Mouse (Mus musculus) A20 (cell line): ENCODE measurements around the gene Ankrd63.

Experiments
- DNase-seq: peaks from one replicate; pipeline ENCODE4 v3.0.0-alpha.2; 2011; ENCODE audit warnings: low read depth, low spot score

The Ankrd63 gene

DNA sequence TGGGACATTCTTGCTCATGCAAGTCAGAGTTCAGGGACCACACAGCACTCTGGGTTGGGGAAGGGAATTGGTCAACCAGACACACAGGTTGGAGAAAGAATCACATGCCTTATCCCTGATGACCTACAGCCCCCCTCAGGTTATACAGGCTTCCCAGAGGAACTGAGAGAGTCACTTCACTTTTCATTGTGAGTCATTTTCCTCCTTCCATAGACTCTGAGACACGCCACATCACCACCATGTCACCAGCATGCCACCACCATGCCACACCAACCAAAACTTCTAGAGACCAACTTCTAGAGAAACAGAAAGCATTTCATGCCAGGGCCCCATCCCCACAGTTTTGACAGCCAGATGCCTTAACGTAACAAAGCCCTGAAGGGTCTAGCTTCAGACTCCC, 23.1 kb upstream of the Ankrd63 start:
- DNase-seq: no peak

DNA sequence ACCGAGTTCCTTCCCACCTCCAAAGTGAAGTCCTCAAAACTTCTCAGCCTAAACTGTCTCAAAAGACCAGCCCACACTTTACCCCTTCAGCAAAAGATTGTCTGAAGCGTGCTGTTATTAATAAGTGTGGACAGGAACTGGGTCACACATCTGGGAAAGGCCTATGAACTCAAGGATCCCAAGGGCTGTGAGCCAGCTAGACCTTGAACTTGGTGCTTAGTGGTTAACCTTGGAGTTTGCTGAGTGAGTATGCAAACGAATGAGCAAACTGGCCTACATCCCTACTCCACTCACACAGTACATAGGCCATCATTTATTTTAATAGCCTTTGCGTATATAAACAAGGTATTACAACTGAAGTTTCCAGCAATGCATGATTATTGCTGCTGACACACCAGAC, 21.7 kb upstream of the Ankrd63 start:
- DNase-seq: no peak

- DNase-seq: no peak
These were observed 20.1 kb upstream of the Ankrd63 start for GRCm38 (mm10) chr2:118723693-118724486.

GRCm38 (mm10) chr2:118716677-118717076, 12.9 kb upstream of the Ankrd63 start:
- DNase-seq: no peak

DNA sequence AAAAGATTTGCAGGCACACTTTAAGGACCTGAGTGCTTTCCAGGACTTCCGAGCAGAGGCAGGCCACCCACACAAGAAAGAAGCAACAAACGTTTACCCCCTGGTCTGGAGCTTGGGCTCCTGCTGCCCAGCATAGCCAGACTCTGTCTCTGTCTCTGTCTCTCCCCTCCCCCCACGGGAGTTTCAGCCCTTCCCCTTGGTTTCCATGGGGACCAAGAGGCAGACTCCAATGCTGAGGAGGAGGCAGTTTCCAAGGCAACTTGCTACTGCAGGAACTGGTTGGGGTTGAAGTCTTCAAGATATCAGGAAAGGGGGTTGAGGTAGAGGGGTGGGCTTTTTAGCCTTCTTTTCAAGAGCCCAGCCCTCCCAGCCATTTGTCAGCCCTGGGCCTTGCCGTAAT, 10.5 kb upstream of the Ankrd63 start:
- DNase-seq: no peak

DNA sequence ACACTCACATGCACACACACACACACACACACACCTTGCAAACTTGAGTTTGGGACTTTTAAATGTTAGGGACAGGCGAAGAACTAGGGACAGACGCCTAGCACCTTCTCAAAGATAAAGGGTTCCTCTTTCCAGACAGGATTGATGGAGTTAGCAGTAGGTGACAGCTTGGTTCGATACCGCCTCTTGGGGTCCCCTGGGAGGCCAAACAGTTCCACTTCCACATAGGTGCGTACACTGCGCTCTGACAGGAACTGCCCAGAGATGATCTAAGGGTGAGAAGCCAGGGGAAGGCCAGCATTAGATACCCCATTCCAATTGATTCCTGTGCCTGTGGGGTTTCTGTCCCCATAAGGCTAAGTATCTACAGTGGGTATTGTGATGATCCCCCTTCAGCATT, 9.9 kb upstream of the Ankrd63 start:
- peak; percentile 72 for DNase-seq

- no peak for DNase-seq
These were observed 7.3 kb upstream of the Ankrd63 start for GRCm38 (mm10) chr2:118711038-118711494.

DNA sequence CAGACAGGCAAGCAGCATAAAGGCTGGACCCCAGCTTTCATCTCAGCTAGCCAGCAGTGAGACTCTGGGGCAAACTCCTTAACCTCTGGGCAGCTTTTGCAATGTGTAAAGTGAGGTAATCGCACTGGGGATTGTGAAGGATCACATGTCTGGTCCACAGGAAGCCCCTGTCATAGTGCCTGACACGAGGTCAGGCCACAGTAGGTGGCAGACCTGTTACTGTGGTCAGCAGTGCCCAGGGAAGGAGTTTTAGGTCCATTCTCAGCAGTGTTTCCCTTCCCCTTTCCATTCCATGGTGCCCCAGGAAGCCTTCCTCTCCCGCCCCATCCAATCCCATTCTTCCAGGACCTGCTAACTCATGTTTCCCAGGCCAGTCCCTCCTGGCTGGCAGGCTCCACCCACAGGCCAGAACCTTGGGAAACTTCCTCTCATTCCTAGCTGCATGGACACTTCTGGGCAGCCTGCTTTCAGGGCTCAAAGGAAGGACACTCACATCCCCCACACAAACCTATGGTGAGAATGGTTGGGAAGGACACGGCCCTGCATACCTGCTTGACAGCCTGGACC, 6.0 kb upstream of the Ankrd63 start:
- no peak for DNase-seq

DNA sequence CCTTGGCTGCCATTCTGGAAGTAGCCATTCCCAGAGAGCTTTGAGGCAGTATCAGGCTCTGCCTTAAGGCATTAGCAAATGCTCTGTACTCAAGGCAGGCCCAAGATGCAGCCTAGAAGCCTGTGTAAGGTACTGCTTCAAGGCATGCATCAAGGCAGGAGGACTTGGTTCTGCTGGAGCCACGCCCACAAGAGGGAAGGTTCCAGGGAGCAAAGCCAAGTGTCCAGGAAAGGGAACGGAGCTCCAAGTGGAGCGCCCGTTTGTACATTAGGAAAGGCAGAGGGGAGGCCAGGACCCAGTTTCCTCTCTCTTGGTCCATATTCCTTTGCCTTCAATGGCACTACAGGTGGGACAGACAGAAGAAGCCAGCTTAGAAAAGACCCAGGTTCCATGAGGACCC, 4.7 kb upstream of the Ankrd63 start:
- no peak for DNase-seq

DNA sequence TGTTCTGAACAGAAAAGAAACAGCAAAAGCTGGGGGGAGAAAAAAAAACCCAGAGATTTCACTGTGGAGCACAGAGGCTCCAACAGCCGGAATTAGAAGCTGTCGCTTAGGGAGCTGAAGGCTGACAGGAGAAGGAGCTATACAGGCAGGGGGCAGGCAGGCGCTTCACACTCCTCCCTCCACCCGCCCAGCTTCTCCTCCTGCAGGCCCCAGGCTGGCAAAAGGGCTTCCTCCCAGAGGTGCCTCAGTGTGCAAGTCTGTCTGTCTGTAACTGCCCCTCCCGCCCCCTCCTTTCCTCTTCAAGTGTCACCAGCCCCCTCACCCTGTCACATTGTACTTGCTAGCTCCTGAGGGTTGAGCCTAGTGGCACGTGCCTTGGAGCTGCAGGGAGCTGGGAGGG, 2.7 kb upstream of the Ankrd63 start:
- DNase-seq: no peak

DNA sequence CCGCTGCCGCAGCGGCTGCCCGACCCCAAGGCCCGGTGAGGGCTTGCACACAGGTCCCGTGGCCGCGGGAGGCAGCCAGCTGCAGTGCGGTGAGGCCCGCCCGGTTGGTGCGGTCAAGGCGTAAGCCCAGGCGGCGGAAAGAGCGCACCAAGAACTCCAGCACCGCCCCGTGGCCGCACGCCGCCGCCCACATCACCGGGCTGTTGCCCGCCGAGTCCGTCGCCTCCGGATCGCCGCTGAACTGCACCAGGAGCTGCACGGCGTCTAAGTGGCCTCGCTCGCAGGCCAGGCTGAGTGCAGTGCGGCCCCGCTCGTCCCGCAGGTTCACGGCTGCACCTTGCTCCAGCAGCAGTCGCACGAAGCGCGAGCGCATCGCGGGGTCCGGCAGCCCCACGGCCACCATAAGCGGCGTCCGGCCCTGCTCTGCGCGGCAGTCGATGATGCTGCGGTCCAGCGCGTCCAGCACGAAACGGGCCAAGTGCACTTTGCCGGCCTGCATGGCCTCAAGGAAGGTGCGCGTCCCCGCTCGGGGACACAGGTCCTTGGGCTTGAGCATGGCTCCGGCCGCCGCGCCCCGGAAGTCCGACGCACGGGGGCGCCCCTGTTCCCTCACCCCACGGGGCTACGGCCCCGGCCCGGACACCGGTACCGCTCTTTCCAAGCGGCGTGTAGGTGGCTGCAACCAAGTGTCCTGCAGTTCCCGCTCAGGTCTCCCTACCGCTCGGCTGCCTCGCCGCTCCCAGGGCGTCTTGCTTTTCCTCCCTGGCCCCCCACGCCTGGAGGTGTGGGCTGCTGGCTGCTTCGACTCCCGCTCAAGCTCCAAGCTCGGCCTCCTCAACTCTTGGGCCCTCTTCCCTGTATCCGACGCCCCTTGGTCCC, 641 bp downstream of the Ankrd63 start:
- no peak for DNase-seq

DNA sequence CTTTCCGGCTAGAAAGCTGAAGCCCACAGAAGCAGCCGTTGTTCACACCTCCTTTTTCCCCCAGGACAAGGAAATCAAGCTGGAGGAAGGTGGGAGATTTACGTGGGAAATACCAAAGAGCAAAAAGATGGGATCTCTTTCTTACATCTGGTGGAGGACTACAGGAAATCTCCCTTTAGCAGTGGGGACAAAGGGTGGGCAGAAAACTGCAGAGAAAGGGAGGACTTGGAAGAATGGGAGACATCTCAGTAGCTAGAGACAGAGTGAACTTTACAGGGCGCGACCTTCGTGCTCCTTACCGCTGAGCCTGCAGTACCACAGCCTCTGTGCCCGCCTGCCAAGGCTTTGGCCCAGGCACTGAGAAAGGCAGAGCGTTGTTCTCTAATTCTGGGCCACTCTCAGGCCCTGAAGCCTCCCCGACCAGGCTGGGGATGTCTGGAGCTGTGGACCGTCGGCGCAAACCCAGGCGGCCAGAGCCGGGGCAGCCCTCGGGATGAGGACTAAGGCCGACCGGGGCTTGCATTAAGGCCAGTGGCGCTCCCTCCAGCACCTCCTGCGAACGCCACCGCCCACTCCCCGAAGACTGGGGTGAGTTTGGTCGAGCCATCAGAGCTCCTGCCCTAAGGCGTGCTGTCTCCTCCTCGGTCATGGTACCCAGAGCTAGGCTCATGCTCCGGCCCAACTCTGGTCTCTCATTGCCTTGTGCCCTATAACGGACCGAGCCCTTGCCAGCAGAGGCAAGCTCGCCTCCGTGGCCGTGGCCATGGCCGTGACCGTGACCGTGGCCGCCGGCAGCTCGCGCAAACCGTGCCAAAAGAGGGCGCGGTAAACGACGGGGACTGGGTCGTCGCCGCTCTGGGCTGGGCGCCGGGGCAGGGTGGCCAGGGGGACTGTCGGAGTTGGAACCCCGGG, 1.5 kb downstream of the Ankrd63 start:
- no peak for DNase-seq

GRCm38 (mm10) chr2:118701161-118701560, 2.6 kb downstream of the Ankrd63 start:
- DNase-seq: no peak

GRCm38 (mm10) chr2:118700179-118701062, 3.3 kb downstream of the Ankrd63 start:
- DNase-seq: peak; percentile 82

- DNase-seq: no peak
These were observed 5.8 kb downstream of the Ankrd63 start for GRCm38 (mm10) chr2:118697955-118698354.

- no peak for DNase-seq
These were observed 6.4 kb downstream of the Ankrd63 start for GRCm38 (mm10) chr2:118697311-118697877.

- no peak for DNase-seq
These were observed 7.1 kb downstream of the Ankrd63 start for GRCm38 (mm10) chr2:118696451-118697308.

GRCm38 (mm10) chr2:118695677-118696232, 8.0 kb downstream of the Ankrd63 start:
- peak; percentile 74 for DNase-seq
